Mouse (Mus musculus): ENCODE data around the gene Syt3.

Syt3 gene

DNA sequence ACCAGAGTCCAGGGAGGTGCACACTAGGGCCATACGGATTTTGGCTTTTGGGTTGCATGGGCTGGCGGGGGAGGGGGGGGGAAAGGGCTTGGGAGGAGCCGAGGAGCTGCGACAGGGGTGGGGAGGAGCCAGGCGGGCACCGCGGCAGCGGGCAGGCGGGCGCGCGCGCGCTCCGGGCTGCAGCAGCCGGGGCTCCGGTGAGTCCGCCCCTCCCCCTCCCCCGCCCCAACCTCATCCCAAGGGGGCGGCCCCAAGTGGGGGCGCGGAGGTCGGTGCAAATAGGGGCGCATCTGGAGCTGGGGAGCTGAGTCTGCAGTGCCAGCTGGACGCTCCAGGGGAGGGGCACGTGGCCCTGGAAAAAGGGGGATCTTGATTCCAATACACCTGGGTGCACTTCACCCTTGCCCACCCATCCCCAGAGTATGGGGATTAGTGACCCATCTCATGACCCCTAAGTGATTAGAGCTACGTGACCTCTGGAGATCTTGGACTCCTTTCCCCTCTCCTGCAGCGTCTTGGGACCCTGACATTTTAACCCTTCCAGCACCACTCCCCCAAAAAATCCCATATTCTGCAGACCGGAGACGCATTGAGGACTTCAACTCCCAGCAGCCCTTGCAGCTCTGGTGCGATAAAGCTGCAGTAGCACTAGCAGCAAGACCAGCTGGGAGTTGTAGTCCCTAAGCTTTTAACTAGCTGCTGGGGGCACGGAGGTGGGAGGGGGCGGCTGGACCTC is at the start of gene Syt3:
Gene Syt3, plus strand, starts transcription at position 123 of the 736 bp plus-strand sequence.
- in situ Hi-C loops (cut with MboI; ENCODE audit: low sequenced_read_pairs) = no loop called here

DNA sequence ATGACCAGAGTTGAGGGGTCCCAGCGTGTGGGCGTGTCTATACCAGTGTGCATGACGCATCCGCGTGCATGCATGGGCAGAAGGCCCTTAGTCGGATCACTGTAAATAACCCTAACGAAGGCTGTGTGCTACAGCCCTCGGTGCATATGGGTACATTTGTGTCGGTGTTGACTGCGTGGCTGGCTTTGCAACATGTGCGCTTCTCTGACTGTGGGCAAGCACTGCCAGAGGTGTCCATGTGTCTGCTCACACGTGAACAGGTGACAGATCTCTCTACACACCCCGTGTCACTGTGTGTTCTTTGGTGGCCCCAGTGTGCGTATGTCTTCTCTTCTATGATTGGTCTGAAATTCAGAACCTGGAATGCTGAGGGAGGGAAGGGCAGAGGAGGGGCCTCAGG is 49.8 kb upstream of the Syt3 start:
- in situ Hi-C loops (cut with MboI; ENCODE audit: low sequenced_read_pairs) = no loop called here

DNA sequence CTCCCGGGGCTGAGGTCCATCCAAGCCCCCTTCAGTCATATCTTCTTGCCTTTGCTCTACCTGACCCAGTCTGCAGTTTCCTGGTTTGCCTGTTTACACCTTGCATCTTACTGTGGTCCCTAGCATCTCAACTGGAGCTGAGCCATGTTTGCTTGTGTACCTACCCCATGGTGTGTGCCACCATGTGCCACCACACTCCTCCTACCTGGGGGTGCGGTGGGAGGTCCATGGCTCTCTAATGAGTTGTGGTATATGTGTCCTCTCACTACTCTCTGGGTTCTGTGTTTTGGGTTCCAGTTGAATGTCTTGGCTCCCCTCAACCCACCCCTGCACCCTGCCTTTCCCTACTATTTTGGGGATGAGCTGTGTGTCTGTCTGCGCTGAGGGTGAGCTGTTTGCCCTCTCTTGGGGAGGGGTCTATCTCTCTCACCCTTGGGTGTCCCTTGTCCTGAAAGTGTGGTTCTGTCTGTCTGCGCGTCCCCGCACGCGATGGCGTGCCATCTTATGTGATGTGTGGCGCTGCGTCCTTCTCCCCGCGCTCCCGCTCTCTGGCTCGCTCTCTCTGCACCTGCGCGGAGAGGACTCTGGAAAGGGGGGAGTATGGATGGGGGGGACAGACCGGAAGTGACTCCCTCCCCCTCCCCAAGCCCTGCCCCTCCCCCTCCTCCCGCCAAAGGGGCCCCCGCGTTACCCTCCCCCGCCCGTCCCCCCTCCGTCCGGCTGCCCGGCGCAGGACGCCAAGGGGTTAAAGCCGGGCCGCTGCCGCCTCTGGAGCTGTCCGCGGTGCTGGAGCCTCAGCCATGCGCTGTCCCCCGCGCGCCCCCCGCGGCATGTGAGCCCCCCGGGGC is 48.6 kb upstream of the Syt3 start:
- in situ Hi-C loops (cut with MboI; ENCODE audit: low sequenced_read_pairs) = no loop called here

DNA sequence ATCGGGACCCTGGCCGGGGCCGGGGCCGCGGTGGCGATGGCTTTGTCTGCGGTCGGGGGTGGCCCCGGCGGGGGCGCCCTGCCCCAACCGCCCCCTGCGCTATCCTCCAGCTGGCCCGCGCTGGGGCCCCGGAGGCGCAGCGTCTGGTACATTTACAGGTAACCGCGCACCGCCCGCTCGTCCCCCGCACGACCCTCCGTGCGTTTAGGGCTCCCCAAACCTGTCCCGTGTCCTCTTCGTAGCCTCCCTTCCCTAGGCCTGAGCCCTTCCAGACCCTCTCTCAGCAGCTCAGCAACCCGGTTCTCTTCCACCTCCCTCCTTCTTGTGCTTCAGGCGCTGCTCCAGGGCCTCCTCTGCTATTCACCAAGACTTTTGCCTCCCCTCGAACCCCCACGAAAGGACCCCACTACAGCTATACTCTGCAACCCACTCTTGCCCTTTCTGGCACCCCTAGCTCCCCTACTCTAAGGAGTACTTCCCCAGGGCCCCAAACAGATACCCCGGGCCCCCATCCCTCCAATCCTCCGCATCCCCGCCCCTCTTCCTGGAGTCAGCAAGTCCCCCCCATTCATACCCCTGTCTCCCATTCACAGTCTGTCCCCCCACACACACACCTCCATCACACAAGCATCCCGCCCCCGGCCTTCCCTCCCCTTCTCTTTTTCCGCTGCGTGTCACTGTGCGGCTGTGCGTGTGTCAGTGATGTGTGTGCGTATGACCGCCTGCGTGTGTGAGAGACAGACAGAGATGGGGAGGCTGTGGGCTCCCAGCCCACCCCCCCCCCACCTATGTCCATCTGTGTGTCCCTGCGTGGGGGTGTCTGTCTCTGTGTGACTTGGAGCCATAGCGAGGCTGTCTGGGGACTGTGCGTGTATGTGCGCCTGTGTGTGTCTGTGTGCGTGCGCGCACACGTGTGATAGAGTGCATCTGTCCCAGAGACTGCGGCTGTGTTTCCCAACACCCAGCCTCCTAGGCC is 47.6 kb upstream of the Syt3 start:
- in situ Hi-C loops (cut with MboI; ENCODE audit: low sequenced_read_pairs) = no loop called here

DNA sequence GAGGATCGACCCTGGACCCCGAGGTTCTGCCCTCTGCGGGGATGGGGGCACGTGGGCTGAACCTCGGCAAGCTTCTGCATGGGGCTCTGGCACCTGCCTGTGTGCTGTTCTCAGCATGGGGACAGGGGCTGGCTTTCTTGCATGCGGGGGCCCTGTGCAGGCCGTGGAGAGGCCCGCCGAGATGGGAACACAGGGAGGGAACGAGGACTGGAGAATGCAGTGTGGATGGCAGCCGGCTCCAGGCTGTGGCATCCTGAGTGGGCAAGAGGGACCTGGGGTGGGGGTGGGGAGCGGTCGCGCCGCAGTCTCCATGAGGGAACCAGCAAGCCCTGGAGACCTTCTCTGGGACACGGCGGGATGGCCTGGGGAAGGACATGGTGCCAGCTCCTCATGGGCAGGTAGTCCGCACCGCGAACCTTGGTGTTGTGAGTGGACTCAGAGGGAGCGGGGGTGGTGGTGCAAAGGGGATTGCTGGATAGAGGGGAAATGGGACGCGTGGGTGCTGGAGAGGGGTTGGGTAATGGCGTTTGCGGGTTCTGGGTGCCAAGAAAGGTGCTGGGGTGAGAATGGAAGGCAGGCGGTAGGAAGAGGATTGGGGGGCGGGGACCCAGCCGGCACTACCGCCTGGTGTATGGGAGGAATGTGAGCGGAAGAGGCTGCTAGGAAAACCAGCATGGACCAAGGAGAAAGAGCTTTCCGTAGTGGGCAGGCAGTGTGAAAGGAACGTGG is 46.6 kb upstream of the Syt3 start:
- in situ Hi-C loops (cut with MboI; ENCODE audit: low sequenced_read_pairs) = no loop called here

DNA sequence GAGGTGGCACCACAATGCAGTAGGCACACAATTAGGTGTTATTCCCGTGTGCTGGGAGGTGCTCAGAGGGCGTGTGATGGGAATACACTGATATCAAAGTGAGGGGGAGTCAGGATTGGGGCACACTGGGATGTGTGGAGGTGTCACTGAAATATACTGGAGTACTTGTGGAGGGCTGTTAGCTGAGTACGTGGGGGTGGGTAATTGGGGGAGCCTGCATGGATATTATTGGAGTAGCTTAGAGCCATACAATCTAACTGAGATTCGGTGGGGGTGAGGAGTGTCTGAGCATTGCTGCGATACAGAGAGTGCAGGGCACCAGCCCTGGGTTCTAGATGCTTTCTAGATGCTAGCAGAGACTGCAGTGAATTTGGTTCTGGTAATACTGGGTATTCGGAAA is 43.7 kb upstream of the Syt3 start:
- in situ Hi-C loops (cut with MboI; ENCODE audit: low sequenced_read_pairs) = loop anchor here (5.0 kb wide), 1 partner anchor 38 kb away; no protein-coding TSS in a partner anchor

DNA sequence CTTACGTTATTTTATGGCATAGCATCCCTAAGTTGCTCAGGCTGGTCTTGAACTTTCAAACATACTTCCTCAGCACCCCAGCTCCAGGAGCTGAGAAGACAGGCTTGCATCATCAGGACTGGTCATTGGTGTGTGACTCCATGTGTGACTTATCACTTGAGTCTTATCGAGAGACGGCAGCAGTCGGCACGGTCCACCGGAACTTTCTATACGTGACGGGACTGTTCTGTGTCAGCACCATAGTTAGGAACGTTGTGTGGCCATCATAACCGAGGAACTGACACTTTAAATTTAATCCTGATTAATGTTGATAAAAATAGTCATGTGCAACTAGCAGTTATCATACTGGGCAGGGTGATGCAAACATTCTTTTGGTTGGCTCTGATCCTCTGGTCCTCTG is 42.8 kb upstream of the Syt3 start:
- in situ Hi-C loops (cut with MboI; ENCODE audit: low sequenced_read_pairs) = loop anchor here (5.0 kb wide), 1 partner anchor 39 kb away; no protein-coding TSS in a partner anchor

DNA sequence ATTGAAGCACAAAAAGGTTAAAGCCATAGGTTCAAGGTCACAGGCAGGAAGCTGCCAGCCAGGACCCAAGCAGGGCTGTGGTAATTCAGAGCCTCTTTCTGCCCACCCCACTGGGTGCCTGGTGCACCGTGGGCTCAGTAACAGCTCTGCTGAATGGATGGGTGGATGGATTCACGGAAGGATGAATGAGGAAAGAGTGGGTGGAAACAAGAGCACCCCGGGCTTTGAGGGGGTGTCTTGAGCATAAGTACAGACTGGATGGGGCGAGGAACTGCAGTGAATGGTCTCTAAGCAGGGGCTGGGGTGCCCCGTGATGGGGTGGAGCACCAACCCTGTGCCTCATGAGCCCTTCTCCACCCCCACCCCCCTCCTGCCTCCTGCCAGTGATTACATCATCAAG is 42.2 kb upstream of the Syt3 start:
- in situ Hi-C loops (cut with MboI; ENCODE audit: low sequenced_read_pairs) = loop anchor here (5.0 kb wide), 1 partner anchor 39 kb away; no protein-coding TSS in a partner anchor

DNA sequence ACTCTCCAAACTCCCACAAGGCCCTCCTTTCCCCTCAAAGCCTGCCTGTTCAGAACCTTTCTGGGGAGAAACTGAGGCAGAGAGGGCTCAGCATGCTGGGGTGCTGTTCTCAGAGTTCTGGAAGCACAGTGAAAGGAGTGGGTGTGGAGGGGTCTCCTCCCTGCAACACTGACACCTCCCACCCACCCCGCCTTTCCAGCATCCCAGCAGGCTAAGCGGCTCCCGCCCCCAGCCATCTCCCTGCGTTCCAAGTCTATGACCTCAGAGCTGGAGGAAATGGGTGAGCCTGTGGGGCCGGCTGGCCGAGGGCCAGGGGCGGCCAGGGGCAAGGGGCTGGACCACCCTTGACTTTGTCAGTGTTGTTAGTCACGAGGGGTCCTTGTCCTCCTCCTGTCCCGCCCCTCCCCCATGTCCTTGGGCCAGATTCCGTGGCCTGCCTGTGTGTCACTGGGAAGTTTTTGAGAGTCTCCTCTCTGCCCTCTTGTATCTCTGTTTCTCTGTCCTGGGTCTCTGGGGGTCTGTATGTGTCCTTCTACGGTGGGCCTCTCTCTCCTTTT is 40.4 kb upstream of the Syt3 start:
- in situ Hi-C loops (cut with MboI; ENCODE audit: low sequenced_read_pairs) = loop anchor here (5.0 kb wide), 1 partner anchor 41 kb away; no protein-coding TSS in a partner anchor

DNA sequence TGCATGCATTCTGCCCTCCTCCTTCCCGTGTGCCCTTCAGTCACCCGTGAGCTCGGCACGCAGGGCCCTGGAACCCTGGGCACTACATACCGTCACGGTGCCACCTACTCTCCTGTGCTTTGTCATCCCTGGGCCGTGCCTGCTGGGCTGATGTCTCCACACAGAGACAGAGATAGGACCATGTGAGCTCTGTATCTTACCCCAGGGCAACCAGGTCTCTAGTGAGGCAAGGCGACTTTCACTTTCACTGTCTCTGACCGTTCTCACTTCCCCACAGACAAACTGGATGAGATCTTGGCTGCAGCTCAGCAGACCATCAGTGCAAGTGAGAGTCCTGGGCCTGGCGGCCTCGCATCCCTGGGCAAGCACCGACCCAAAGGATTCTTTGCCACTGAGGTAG is 39.3 kb upstream of the Syt3 start:
- in situ Hi-C loops (cut with MboI; ENCODE audit: low sequenced_read_pairs) = loop anchor here (5.0 kb wide), 1 partner anchor 42 kb away; no protein-coding TSS in a partner anchor

DNA sequence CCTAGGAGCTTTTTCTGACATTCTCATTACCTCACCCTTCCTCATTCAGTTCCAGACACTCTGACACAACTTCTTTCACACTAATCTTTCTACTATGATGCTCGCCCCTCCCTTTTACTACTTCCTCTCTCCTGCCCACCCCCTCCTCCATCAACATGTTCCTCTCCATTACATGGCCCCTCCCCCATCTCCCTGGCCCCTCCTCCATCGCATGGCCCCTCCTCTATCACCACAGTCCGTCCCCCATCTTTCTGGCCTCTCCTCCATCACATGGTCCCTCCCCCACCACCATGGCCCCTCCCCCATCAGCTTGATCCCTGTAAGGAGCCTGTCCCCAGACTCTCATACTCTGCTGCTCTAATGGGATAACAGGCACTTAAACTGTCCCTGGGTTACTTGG is 34.9 kb upstream of the Syt3 start:
- in situ Hi-C loops (cut with MboI; ENCODE audit: low sequenced_read_pairs) = no loop called here

DNA sequence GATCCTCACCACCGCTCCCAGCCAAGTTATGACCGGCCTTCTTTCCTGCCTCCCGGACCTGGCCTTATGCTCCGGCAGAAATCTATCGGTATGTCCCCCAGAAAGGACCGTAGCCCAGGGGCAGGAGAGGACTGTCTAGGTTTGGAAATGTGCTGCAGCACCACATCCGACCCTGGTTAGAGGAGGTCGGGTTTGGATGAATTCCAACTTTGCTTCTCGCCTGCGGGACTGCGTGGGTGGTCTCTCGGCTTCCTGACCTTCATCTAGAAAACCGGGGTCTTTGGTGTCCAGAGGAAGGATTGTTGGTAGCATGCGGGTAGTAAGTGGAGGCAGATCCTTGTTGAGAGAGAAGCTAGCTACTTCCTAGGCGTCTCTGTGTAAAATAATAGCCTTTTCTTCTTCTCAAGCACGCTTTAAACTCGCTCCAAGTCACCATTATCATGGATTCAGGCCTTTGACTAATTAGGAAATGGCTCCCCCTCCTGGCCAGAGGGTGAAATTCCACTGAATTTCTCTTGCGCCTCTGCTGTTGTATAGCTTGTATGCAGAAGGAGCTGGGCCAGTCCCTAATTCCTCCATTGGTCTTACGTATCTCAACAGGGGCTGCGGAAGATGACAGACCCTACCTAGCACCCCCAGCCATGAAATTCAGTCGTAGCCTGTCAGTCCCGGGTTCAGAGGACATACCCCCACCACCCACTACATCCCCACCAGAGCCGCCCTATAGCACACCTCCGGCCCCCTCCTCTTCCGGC is 32.8 kb upstream of the Syt3 start:
- in situ Hi-C loops (cut with MboI; ENCODE audit: low sequenced_read_pairs) = loop anchor here (10.0 kb wide), 1 partner anchor 86 kb away; the partner anchor contains the start of gene Gm15517

DNA sequence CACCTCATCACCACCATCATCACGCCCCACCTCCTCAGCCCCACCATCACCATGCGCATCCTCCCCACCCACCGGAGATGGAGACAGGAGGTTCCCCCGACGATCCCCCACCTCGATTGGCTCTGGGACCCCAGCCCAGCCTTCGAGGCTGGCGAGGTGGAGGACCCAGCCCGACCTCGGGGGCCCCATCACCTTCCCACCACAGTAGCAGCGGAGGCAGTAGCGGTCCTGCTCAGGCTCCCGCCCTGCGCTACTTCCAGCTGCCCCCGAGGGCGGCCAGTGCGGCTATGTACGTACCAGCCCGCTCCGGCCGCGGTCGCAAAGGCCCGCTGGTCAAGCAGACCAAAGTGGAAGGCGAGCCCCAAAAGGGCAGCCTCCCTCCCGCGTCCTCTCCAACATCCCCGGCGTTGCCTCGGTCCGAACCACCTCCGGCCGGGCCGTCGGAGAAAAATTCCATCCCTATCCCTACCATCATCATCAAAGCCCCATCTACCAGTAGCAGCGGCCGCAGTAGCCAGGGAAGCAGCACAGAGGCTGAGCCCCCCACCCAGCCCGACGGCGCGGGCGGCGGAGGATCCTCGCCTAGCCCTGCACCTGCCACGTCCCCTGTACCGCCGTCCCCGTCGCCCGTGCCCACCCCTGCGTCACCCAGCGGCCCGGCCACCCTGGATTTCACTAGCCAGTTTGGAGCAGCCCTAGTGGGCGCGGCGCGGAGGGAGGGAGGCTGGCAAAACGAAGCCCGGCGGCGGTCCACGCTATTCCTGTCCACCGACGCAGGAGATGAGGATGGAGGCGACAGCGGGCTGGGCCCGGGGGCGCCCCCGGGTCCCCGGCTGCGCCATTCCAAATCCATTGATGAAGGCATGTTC is 31.8 kb upstream of the Syt3 start:
- in situ Hi-C loops (cut with MboI; ENCODE audit: low sequenced_read_pairs) = loop anchor here (10.0 kb wide), 1 partner anchor 87 kb away; the partner anchor contains the start of gene Gm15517

DNA sequence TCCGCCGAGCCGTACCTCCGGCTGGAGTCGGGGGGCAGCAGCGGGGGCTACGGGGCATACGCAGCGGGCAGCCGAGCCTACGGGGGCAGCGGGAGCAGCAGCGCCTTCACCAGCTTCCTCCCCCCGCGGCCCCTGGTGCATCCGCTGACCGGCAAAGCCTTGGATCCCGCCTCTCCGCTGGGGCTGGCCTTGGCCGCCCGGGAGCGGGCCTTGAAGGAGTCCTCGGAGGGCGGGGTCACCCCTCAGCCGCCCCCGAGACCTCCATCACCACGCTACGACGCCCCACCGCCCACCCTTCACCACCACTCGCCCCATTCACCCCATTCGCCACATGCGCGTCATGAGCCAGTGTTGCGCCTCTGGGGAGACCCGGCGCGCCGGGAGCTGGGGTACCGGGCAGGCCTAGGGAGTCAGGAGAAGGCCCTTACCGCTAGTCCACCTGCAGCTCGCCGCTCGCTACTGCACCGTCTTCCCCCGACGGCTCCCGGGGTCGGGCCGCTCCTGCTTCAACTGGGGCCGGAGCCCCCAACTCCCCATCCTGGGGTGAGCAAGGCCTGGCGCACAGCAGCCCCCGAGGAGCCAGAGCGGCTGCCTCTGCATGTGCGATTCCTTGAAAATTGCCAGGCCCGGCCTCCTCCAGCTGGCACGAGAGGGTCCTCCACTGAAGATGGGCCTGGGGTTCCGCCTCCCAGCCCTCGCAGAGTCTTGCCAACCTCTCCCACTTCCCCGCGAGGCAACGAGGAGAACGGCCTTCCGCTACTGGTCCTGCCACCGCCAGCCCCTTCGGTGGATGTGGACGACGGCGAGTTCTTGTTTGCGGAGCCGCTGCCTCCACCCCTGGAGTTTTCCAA is 30.9 kb upstream of the Syt3 start:
- in situ Hi-C loops (cut with MboI; ENCODE audit: low sequenced_read_pairs) = loop anchor here (10.0 kb wide), 1 partner anchor 88 kb away; the partner anchor contains the start of gene Gm15517

DNA sequence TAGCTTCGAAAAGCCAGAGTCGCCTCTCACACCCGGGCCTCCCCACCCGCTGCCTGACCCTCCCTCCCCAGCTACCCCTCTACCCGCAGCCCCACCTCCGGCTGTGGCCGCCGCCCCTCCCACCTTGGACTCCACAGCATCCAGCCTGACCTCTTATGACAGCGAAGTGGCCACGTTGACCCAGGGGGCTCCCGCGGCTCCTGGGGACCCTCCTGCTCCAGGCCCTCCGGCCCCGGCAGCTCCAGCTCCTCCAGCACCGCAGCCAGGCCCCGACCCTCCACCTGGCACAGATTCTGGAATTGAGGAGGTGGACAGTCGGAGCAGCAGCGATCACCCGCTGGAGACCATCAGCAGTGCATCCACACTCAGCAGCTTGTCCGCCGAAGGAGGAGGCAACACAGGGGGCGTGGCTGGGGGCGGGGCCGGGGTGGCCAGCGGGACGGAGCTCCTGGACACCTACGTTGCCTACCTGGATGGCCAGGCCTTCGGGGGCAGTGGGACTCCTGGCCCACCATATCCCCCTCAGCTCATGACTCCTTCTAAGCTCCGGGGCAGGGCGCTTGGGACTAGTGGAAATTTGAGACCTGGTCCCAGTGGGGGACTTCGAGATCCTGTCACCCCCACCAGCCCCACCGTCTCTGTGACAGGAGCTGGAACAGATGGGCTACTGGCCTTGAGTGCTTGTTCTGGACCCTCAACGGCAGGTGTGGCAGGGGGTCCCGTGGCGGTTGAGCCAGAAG is 30.1 kb upstream of the Syt3 start:
- in situ Hi-C loops (cut with MboI; ENCODE audit: low sequenced_read_pairs) = loop anchor here (10.0 kb wide), 1 partner anchor 89 kb away; the partner anchor contains the start of gene Gm15517

DNA sequence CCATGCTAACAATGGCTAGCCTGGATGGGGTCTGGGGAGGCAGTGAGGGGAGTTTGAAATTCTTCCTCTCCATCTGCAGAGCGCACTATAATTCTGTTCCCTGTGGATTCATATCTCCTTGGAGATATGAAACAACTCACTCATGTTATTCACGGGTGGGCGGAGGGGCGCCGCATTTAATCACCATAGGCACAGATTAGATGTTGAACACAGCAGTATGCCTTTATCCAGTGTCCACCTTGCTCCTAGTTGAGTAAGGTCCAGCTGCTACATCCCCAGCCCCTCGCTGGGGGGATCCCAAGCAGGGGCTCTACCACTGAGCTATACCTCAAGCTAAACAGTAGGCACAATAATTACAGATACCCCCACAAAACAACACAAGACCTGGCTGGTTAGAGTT is 28.5 kb upstream of the Syt3 start:
- in situ Hi-C loops (cut with MboI; ENCODE audit: low sequenced_read_pairs) = loop anchor here (10.0 kb wide), 1 partner anchor 91 kb away; the partner anchor contains the start of gene Gm15517

All from CH12F3 (cell line).